Mouse (Mus musculus) ES-Bruce4 (cell line): ENCODE data around the gene Ppard.

Source experiments
- CTCF ChIP-seq: IDR thresholded peaks from one replicate; pipeline ENCODE4 v1.8.1; 2011; ENCODE audit warnings: low read depth, low read length
- EP300 ChIP-seq: IDR thresholded peaks from 2 replicates; pipeline ENCODE4 v1.6.1; 2011; ENCODE audit warnings: low read depth, low read length; ENCODE audit not compliant: insufficient read depth
- POLR2A ChIP-seq: IDR thresholded peaks from one replicate; pipeline ENCODE4 v1.8.1; 2011; ENCODE audit warnings: low read length; ENCODE audit not compliant: insufficient read depth

GRCm38 (mm10) chr17:28274739-28275138 is 42.2 kb downstream of the Ppard start:
- TF ChIP-seq POLR2A (no peak), CTCF (peak; percentile 84), EP300 (no peak)
